Mouse (Mus musculus) heart, adult 18-20 months (tissue): ENCODE results near the gene Repin1. TPM values are rescaled to one million over a fixed set of nuclear protein-coding genes. Genes with fewer than 3 reads are reported as not detected.
A peak's percentile ranks its signal among the peaks of the same experiment; 100 is the strongest.

Source experiments
- DNase-seq, 2 experiments: peaks; one replicate each; pipeline ENCODE4 v3.0.0; 2021 to 2022; ENCODE audit warnings: mixed read lengths in 1 of 2
- total RNA-seq, 2 experiments: library from RNA; stranded (reverse); gene quantifications; 2 replicates each; pipeline ENCODE4 v1.2.3; 2021

The Repin1 gene
- total RNA-seq, 2 experiments from 2014 or later: 32.3 to 32.9 TPM

DNA sequence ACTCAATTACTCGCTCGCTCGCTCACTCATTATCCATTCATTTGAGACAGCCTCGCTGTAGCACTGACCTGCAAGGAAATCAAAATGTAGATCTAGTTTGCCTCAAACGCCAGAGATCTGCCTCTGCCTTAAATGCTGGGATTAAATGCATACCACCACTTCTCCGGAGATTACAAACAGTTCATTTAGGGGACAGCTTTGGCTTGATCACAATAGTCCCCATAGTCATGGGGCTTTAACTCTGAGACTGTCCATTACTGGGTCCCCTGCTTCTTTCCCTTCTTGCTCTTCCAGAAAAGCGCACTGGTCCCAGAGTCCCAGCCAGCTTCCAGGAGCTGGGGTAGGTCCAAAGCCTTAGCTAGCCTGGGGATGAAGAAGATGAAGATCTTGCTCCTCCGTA is 32.8 kb downstream of the Repin1 start, which contains the start of gene AI854703:
AI854703 (plus strand) TSS at position 301 of the 400 bp plus-strand sequence.
- DNase-seq: no peak

GRCm38 (mm10) chr6:48626984-48627383 is 33.3 kb downstream of the Repin1 start:
- DNase-seq: peak; percentile 47 to 63

DNA sequence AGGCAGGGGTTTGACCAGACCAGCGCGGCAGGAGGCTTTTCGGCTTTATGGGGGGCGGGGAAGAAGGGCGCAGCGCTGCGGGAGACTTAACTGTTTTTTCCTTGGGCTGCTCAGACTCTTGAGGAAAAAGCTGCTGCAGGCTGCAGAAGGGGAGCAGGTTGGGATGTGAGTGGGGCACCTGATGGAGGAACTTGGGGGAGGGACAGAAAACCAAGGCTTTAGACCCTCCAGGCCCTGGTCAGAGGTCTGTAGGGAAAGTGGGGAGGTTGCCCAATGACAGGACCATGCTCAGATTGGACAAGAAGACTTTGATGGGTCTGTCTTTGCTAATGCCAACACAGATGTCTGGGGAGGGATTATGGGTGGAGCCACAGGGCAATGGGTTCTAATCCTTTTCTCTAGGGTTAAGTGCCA is 33.8 kb downstream of the Repin1 start:
- no peak for DNase-seq

- DNase-seq: no peak
These were observed 34.7 kb downstream of the Repin1 start for GRCm38 (mm10) chr6:48628377-48628776.

GRCm38 (mm10) chr6:48628808-48629660 is 35.4 kb downstream of the Repin1 start:
- no peak for DNase-seq

GRCm38 (mm10) chr6:48629661-48630034 is 36.0 kb downstream of the Repin1 start:
- DNase-seq: no peak

- DNase-seq: no peak
These were observed 37.1 kb downstream of the Repin1 start for GRCm38 (mm10) chr6:48630831-48631230.

DNA sequence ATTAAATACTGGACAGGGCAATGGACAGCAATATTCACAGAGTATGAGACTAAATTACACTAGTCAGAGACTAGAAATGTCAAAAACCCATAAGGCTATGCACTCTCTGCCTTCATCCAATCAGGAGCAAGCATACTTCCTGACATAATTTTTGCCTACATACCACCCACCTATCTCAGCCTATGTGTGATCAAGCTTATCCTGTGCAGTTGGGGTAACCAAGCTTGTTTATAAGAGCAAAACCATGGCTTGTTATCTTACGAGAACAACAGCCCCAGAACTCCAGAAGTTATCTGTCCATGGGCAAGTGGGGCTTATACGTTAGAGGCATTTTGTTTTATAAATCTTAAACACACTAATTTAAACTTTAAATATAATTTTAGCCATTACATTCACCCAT is 41.4 kb downstream of the Repin1 start:
- DNase-seq: no peak

DNA sequence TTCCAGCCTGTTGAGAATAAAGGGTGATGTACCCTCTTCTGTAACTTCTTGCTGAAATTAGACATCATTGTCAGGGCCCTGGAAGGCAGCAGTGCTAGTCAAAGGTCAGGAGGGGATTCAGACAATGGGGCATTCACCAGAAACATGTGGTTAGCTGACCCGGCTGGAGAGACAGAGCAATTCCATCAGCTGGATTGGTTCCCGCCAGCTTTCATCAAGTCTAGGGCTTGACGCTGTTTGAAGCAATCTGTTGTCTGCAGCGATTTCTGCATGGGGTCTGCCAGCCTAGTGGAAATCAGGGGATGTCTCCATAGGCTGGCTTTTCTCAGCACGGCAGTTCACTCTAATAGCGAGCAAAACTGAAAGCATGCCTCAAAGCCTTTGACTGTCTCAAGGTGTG is 42.8 kb downstream of the Repin1 start:
- peak; percentile 28 to 52 for DNase-seq

DNA sequence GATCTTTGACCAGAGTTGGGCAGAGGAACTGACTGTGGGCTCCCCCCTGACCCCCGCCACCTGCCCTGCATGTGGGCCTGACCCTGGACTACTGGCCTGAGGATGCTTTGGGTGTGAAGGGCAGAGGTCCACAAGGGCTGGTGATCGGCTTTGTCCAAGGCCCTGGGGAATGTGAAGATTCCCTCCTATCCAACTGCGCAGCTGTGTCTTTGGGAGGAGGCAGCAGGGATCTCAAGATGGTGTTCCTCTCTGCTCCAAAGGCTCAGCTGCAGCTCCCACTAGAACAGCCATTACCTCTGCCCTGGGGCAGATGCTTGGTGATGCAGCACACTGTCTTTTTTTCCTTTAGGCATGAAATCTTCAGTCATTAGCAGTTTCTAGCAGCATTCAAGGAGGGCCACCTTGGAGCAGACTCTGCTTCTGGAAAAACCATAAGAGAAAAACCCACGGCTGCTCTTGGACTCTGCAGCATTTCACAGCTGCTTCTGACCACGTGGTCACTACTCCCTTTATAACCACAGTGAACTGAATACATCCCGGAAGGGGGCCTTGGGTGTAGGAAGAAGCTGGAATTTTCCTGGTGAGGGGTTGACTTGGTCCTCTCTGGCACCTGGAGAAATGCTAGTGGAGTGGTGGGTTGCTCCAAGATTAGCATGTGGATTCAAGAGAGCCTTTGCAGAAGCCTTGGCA is 44.3 kb downstream of the Repin1 start:
- DNase-seq: no peak

GRCm38 (mm10) chr6:48638553-48638952 is 44.9 kb downstream of the Repin1 start:
- DNase-seq: peak in 1 of 2 experiments; percentile 15

DNA sequence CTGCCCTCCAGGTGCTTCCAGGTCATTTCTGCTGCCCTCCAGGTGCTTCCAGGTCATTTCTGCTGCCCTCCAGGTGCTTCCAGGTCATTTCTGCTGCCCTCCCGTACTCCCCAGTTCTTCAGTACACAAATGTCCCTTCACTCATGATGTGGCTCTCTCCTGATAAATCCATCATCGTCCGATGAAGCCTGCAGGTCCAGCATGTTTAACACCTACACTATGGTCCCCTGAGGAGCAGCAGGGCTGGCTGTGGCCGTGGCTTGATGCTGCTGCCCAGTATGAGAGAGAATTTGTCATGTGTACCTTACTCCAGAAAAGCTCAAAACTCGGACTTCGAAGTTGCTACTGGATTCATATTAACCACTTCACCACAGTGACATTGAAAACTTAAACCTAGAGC is 47.7 kb downstream of the Repin1 start:
- no peak for DNase-seq

DNA sequence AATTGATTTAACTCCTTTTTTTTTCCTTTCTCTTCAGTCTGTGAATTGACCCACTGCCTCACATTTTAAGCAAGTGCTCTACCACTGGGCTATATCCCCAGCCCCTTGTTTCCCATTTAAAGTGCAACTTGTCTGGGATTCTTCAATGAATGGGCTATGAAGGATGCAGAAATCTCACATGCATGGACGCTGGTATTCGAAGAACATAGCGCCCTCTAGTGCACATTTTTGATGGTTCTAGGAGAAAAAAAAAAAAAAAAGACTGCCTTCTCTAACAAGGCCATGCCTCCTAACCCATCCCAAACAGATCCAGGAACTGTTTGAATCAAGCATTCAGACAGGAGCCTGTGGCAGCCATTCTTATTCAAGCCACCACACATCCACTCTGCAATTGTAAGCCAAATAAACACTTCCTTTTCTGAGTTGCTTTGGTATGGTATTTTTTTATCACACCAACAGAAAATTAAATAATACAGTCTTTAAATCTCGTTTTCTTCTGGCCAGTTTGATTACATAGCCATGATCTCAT is 49.1 kb downstream of the Repin1 start:
- peak; percentile 32 to 73 for DNase-seq

DNA sequence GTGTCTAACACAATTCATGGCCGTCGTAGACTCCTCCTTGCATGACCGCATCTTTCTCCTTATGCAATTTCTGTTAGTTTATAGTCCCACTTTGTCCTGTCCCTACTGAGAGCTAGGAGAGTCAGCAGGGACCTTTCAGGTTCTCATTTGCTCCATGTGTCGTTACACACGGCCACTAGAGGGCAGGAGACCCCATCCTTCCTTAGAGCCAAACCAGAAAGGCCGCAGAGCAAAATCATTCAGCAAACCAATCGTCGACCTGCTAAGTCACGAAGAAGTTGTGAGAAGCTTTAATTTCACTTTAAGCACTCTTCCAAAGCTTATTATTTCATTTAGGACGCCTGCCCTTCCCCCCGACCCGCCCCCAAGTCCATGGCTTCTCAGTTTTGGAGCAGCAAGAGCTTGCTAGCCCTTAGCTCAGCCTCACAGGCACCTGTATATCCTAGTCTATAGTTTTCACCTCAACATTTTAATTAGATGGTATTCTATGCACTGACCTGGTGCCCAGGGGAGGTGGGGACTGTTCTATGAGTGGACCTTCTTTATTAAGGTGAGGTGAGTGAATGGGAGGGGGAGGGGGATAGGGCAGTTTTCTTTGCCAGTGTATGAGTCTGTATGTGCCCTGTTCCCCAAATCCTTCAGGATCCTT is 52.1 kb downstream of the Repin1 start:
- peak; percentile 80 to 87 for DNase-seq

GRCm38 (mm10) chr6:48646309-48646690 is 52.6 kb downstream of the Repin1 start:
- no peak for DNase-seq

DNA sequence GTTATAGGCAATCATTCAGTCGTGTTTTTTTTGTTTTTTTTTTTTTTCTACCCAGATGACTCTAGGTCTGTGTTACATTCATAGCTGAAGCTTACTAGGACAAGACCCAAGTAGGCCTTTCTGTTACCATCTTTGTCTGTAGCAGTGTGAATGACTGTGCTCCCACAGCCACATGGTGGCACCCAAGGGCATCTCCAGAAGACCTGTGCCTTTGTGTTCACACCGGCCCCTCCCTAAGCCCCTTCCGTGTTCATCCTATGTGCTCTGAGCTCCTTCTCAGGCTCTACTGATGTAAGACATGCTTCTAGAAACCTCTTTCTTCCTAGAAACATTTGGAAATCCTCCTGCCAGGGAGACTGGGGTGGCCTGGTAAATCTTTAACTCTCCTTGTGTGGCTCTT is 53.3 kb downstream of the Repin1 start, which contains the start of gene Gimap8:
Gimap8 (plus strand) TSS at position 240 of the 400 bp plus-strand sequence.
- DNase-seq: peak; percentile 66 to 83

- no peak for DNase-seq
These were observed 53.9 kb downstream of the Repin1 start for GRCm38 (mm10) chr6:48647611-48648010.

Other genes with a start within 250 kb of the Repin1 start
- gene Krba1, start 198.3 kb upstream of the Repin1 start, total RNA-seq: 10 to 100 TPM; 14.4 to 18.6 TPM
- 10 to 100 TPM; 10.2 to 11.3 TPM for gene Zfp467, start 148.1 kb upstream of the Repin1 start, total RNA-seq
- gene Sspo, start 145.7 kb upstream of the Repin1 start, total RNA-seq: under 1 TPM; 0.22 to 0.23 TPM
- 10 to 100 TPM; 19.8 to 21.4 TPM for gene Atp6v0e2, start 56.3 kb upstream of the Repin1 start, total RNA-seq
- 10 to 100 TPM; 14.7 to 18.6 TPM for gene Lrrc61, start 39.1 kb upstream of the Repin1 start, total RNA-seq
- gene Rarres2, start 21.1 kb upstream of the Repin1 start, total RNA-seq: 10 to 100 TPM; 60.1 to 86.3 TPM
- gene Gm45021, start 4.3 kb upstream of the Repin1 start, total RNA-seq: not detected
- gene Gm44965, start 58 bp downstream of the Repin1 start, total RNA-seq: not detected
- 10 to 100 TPM; 11.8 to 12.3 TPM for gene Zfp775, start 8.2 kb downstream of the Repin1 start, total RNA-seq
- gene AI854703, start 32.9 kb downstream of the Repin1 start, total RNA-seq: under 1 TPM; 0.37 to 0.39 TPM
- gene Gimap8, start 53.4 kb downstream of the Repin1 start, total RNA-seq: 1 to 10 TPM; 7.1 to 7.5 TPM
- 1 to 10 TPM; 4.6 to 4.9 TPM for gene Gimap9, start 82.2 kb downstream of the Repin1 start, total RNA-seq
- gene Gimap4, start 90.7 kb downstream of the Repin1 start, total RNA-seq: 10 to 100 TPM; 19.3 to 32.9 TPM
- gene Gimap6, start 114.3 kb downstream of the Repin1 start, total RNA-seq: 10 to 100 TPM; 29.6 to 36.9 TPM
- gene Gm28053, start 124.7 kb downstream of the Repin1 start, total RNA-seq: 1 to 10 TPM; 3.8 to 4.0 TPM
- gene Gimap7, start 124.7 kb downstream of the Repin1 start, total RNA-seq: 1 to 10 TPM in 1 of 2 experiments, under 1 TPM in 1; 0.27 to 1.7 TPM
- 10 to 100 TPM in 1 of 2 experiments, 1 to 10 TPM in 1; 9.9 to 13.3 TPM for gene Gimap1, start 145.2 kb downstream of the Repin1 start, total RNA-seq
- gene Gimap5, start 152.3 kb downstream of the Repin1 start, total RNA-seq: 1 to 10 TPM; 4.9 to 5.0 TPM
- gene Gimap3, start 177.0 kb downstream of the Repin1 start, total RNA-seq: 1 to 10 TPM in 1 of 2 experiments, under 1 TPM in 1; 0.57 to 6.9 TPM
- 10 to 100 TPM; 14.7 to 20.6 TPM for gene Tmem176a, start 247.0 kb downstream of the Repin1 start, total RNA-seq
- 10 to 100 TPM; 39.3 to 54.1 TPM for gene Tmem176b, start 247.6 kb downstream of the Repin1 start, total RNA-seq